Mouse (Mus musculus) naive thymus-derived CD4-positive, alpha-beta T cell, adult 2 months (primary cell): ENCODE data around the gene Atxn1.

Experiments used
- DNase-seq: peaks from one replicate; pipeline ENCODE4 v3.0.0-alpha.2; 2011; ENCODE audit warnings: low read depth

Gene Atxn1

DNA sequence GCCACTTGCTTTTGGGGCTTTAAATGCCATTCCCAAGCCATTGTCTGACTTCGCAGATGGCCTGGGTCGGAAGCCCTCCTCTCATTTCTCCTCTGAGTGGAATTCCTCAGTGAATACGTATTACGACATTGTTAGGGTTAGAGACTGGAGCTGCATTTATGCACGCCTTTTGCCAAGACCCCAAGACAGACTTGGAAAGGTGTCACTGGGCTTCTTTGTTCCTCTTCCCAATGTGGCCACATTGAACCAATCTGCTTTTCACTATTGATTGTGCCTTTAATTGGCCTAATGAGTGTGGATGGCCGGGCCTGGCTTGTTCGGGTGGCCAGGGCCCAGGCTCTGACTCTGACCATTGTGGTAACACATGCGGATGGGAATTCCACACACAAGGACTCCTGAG is 336.5 kb downstream of the Atxn1 start:
- DNase-seq = no peak

DNA sequence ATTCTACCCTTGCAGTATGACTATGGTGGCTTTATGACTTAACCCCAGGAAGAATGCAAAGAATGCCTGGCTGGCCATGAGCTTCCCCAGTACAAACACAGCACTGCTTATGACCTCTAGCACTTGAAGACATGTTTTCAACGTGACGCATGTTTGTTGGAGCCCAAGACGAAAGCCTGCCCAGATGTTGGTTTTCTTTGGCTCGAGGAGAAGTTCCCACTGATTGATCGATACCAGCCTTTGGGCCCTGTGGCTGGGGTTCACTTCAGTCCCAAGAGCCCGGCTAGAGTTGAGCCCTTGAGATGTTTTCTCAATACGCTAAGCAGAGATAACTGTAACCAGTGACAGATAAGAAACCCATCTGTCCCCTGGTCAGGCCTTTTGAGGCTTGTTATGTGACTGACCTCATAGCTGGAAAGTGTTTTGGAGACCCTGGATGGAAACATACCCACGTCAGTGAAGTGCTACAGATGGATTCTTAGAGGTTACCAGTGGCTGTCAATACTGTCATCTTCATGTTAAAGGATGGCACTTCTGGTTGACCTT is 337.5 kb downstream of the Atxn1 start:
- no peak for DNase-seq

DNA sequence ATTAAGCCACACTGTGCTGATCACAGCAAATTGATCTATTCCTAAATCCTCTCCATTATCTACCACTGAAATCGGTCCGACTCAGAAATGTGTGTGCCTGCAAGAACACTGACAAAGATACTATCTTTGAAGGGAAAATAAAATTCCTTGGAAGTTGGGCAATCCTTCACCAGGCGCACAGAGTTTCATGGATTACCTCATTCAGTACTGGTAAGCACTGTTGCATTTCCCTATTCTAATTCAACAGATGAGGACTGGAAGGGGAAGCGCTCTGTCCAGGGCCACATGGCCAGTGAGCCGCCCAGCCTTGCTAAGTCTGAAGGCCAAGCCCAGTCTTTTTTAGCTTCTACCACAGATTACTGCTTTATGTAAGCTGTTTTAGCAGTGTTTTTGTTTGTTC is 339.1 kb downstream of the Atxn1 start:
- no peak for DNase-seq

DNA sequence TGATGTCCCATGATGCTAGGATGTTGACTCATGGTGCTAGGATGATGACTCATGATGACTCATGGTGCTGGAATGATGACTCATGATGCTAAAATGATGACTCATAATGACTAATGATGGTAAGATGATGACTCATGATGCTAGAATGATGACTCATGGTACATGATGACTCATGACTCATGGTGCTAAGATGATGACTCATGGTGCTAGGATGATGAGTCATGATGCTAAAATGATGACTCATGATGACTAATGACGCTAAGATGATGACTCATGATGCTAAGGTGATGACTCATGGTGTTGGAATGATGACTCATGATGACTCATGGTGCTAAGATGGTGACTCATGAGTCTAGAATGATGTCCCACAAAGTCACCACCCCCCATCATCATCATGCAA is 341.0 kb downstream of the Atxn1 start:
- peak; percentile 45 for DNase-seq

DNA sequence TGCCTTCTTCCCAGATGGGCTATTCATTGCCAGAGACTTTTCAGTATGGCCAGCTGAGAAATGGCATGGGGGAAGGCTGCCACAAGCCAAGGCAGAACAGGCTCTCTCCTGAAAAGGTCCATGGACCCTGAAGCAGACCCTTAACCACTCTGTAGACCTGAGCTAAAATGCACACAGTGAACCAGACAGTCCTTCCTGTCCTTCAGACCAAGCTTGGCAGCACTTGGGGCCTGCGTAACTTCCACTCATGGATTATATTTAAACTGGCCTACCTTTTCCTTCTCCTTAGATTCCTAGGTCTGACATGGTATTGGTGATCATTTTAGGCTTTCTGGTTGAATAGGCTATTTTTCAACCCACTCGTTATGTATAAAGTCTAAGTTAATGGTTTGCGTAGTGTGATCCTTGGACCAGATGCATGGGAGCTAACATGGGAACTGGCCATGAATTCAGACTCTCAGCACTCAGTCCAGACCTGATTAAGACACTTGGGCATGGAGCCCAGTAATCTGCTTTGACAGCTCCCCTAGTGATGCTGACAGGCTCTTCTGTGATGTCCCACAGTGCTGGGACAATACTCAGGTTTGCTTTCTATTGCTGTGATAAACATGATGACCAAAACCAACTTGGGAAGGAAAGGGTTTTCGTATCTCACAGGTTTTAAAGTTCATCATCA is 341.8 kb downstream of the Atxn1 start:
- no peak for DNase-seq

DNA sequence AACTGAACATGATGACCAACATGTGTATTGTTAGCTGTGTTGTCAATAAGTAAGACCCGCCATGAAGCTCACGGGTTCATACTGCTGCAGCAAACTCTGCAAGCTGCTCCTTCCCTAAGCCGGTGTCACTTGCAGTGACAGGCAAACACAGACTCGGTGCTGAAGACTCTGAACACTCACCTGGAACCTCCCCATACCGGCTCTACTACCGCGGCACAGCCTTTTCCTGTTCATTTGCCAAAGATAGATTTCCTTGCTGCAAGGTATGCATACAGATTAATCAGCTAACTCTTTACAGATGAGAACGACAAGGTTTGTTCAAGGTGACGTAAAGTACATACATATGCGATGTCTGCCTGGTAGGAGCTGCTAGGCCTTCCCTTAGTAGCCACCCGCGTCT is 344.1 kb downstream of the Atxn1 start:
- DNase-seq = no peak

DNA sequence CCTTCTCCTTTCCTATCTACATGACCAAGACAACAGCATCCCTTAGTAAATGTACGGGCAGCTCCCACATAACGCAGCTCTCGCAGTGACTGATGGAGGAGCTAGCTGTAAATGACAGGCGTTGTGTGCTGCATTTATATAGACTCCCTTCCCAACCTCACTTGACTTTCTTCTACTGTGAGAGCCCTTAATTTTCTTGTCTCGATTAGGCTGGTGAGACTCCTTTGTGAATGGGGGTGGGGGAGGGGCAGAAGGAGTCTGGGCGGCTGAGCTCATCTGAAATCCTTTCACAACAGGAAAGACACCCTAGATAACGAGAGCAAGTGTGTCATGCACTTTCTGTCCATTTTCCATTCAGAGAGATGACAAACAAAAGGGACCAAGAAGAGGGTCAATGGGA is 344.5 kb downstream of the Atxn1 start:
- DNase-seq = no peak

DNA sequence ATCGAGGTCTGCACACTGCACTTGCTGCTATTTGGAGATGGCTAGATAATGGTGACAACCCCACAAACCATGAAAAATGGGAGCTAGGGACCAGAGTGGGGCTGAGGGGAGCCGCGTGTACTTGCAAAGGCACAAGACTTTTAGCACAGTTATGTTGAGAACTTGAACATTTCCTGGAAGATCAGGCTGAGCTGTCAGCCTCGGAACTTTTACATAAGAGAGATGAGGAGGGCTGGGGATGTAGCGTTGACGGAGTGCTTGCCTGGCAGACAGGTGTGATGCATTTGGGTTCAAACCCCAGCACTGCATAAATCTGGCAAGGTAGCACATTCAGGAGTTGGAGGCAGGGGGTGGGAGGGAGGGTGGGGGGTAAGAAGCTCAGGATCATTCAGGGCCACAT is 346.8 kb downstream of the Atxn1 start:
- DNase-seq = no peak

DNA sequence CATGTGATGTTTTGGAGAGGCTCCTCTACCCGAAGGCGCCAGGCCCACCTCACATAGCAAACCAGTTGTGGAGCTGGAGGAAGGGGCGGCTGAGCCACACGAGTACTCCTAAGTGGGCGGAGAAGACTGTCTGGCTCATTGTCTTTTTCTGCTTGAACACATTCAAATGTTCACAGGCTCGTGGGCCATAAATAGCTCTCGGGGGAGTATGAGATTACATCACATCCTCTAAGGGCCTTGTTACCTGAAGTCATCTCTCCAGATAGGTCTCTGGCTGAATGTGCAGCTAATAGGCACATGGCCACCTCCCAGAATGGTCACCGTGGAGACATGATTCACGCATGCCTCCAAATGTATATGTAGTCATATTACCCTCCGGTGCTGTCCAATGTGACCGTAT is 350.0 kb downstream of the Atxn1 start:
- DNase-seq = no peak

DNA sequence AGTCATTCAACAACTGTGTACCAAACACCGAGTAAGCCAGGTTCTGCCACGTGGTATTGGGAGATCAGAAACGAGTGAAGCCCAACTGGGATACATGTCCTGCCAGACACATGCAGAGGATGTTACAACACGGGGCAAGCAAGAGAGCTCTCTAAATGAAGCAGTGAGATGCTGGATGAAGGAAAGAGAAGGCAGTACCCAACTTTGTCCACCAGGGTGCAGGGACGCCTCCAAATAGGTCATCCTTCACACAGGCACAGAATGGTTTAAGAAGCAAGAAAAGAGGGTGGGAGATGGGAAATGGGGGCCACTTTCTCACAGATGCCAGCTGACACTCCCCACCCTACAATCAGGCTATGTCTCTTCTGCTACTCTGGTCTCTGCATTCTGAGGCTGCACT is 351.5 kb downstream of the Atxn1 start:
- peak; percentile 25 for DNase-seq

DNA sequence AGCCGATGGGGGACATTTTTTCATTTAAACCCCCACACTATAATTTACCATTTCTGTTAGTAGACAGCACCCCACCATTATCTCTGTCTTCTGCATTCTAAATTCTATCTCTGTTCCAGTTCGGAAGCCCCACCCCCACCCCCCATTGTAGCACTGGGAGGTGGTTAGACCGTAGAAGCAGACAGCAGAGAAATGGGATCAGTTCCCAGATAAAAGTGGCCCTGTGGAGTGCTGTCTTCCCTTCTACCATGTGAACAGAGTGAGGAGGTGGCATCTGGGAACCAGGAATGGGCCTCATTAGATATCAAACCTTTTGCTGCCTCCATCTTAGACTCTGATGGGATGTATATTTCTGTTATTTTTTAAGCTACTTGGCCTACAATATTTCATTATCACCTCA is 353.3 kb downstream of the Atxn1 start:
- no peak for DNase-seq

DNA sequence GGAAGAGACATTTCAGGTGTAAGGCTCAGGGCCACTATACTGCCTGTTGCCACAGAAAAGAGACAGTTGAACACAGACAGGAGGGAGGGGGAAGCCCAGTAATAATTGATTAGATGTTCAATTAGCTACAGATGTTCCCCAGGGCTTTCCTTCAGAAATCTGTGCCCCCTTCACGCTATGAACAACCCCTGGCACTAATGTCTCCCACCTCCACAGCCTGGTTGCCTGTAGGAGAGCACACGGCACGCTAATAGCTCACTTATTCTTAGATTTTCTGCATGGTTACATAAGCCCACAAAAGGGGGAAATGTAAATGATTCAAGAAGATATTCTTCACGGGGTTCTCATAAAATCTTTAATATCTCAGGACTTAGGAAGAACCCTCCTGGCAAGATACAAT is 355.3 kb downstream of the Atxn1 start:
- no peak for DNase-seq

DNA sequence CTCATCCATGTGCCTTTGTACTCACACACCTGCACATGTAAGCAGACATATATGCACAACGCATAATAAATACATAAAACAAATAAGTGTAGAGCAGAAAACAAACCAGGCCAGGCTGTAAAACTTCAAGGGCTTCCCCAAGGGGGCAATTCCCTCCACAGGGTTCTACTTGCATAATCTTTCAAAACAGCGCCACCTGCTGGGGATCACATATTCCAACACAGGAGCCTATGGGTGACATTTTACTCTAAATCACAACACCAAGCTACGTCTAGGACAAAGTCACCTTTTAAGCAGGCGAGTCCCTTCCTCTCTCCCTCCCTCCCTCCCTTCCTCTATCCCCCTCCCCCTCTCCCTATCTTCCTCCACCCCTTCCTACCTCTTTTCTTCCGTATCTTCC is 356.2 kb downstream of the Atxn1 start:
- DNase-seq = no peak

DNA sequence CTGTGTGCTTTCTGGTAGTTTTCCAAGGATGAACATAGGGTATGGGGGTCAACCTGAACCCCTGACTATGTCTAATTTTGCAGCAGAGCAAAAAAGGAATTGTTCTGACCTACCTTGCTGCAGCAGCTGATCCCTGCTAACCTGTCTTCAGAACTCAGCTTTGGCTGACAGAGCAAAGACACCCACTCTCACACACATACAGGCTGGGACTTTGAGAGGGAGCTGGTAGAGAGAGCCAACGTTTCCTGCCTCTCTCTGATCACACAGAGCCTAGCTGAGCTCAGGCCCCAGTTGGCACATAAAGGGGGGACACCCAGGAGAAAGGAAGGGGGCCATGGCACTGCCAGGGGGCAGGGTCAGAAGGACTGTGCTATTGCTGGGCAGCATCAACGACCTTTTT is 356.9 kb downstream of the Atxn1 start:
- DNase-seq = no peak

DNA sequence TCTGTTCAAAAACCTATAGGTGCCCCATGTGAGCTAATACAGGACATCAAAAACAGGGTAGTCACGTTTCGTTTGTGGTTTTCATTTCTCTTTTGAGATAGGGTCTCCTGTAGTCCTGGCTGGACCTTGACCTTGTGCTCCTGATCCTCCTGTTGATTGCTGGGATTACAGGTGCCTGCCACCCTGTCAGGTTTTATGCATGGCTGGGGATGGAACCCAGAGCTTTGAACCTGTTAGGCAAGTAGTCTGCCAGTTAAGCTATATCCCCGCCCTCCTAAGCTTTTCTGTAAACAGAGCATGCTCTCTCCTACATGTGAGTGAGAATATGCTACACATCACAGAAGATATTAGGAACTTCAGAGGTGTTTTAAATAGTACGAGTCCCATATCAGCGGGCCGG is 361.2 kb downstream of the Atxn1 start:
- DNase-seq = no peak

DNA sequence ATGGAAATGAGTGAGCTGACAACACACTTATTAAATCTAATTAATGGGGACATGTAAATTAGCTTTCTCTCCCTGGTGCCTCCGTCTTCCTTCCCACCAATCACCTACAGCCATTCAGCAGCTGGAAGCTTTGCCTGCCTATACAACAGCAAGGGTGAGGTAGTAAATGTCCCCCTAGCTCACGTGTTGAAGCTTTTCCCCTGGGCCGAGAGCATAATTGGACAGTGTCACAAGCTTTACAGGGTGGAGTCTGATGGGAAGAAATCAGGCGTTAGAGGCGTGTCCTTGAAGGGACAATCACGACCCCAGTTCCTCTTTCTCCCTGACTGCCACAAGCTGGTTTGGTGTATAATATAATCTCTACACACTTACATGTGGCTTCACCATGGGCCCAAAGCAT is 364.4 kb downstream of the Atxn1 start:
- DNase-seq = no peak

DNA sequence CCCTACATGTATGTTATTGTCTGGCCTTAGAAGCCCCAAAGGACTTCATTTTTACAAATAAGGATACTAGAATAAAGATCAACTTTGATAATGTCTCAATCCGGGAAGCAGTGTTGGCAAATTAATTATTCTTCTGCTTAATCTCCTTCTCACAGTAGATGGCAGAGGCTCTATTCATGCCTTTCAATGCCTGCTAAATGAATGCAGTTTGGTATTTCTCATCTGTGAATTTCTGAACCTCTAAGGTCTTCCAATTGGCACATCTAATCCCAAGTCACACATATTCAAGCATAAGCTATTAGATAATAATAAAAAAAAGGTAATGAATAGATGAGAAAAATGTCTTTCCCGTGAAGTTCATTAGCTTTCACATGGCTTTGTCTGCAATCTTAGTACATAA is 365.0 kb downstream of the Atxn1 start:
- no peak for DNase-seq

DNA sequence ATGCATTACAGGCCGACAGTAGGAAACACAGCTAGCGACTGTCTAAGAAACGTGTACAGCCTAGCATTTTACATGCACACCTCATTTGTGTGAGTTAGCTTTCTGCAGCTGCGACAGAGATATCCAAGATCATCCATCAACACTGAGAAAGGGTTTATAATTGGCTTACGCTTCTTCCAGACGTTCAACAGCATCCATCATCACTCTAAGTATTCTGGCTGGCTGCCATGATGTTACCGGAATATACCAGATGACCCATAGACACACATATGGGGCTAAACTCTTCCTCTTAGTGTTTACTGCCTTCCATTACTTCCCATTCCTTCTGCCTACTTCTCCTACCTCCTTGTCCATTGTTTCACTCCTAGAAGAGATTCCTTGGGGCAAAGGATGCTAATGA is 369.4 kb downstream of the Atxn1 start:
- DNase-seq = no peak

DNA sequence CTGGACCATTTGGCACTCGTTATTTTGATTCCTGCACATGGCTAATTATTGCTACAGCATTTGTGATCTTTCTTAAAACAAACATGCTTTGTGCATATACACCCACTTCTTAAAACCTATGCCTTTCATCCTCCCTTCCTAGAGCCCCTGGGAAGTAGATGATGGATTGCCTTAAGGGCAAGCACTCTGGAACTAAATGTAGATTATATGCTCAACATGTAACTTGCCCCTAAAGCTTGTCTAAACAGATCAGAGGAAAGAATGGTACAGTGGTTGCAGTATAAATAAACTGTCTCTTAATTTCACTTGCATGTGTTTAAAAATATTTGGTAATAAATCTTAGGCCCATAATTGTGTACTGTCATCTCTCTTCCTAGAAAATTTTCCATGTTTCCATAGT is 370.9 kb downstream of the Atxn1 start:
- DNase-seq = no peak

DNA sequence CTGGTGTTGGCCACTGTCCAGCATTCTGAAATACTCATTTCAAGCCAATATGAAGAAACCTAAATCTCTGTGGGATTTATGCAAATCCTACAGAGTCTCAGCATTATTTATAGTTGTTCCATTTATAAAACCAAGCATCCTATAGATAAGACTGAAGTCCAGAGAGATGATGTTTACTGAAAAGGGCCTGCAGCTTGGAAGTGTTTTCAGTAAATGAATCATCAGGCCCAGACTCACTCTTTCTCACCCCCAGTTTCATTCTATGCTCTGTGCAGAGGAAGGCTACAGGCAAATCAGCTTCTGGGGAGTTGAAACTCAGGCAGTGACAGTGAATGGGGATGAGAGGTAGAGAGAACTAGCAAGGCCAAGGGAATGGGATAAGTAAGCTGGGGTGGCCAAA is 373.9 kb downstream of the Atxn1 start:
- DNase-seq = no peak

DNA sequence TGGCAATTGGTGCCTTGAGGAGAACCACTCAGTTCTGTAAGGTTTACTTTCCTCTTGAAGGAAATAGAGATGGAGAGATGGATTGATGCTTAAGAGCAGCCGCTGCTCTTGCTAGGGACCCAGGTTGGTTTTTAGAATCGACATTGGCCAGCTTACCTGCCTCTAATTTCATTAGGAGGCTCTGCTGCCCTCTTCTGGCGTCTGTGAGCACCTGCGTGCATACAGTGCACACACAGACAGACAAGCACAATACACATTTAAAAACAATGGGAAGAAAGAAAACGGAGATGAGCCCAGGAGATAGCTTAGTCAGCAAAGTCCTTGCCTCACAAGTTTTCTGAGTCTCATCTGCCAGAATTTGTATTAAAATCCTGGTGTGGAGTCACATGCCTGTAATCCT is 381.7 kb downstream of the Atxn1 start:
- DNase-seq = no peak

DNA sequence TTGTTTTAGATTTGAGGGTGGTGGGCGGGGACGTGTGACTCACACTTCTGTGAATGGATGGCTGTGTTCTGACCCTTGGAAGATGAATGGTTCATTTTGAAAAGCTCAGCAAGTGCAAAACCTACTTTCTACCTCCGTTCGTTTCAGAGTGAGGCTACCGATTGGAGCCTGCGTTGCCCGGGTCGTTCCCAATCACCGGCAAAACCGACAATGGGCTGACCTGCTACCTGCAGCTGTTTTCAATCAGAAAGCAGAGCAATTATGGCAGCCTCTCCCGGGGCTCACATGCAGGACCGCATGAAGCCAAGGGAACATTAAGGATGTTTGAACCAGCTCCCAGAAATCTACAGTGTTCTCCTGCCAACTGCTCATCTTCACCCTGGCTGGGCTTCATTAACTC is 382.5 kb downstream of the Atxn1 start:
- DNase-seq = no peak

DNA sequence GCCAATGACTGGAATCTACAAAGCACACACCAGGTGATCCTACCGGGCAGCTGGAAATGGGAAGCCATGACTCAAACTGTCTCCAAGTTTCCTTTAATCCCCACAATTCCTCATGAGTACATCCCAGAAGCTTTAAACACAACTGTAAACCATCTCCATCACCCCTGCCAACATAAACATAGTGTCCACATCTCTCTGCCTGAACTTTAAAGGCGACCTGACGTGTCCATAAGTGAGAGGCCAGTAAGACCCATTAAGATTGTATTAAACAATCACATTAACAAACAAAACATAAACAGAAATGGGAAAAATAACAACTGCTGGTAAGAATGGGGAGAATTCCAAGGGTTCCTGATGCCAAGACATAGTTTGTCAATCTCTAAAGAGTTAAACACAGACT is 385.1 kb downstream of the Atxn1 start:
- no peak for DNase-seq

DNA sequence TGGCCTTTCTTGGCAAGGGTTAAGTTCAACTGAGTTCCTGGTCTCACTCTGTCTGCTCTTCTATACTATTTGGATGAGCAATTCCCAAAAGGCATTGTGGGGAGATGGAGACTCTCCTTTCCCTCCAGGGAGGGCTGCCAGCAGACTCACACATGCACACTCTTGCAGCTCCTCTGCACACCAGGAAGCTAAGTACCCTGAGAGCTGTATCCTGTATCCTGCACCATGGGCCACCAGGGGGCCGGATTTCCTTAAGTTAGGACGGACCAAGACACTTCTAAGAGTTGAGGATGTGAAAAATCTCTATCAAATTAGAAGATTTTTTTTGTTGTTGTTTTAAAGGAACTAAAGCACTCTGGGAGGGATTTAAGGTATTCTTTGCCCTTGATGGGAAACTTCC is 387.0 kb downstream of the Atxn1 start:
- no peak for DNase-seq

DNA sequence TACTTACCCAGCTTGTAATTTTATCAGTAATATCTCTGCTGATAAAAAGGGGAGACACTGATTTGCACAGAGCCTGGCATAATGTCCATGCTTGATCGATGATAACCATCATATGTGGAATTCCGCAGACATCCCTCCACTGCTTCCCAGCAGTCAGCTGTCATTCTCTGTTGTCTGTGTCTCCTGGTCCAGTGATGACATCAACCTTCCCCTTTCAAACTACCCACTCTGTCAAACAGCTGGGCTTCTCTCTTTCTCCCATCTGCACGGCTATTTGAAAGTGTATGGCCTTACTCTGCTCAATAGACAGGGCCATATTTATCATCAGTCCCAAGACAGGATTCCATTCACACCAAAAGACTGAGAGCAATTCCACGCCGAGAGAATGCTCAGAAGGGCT is 387.4 kb downstream of the Atxn1 start:
- no peak for DNase-seq
